Mouse (Mus musculus) neural tube, embryonic 13.5 days (tissue): ENCODE data around the gene Sall4. TPM values are rescaled to one million over a fixed set of nuclear protein-coding genes. Genes with fewer than 3 reads are reported as not detected.

ENCODE experiments used
- ATAC-seq: fragments of 200-750 bp; cut with Nextera tagmentation; 2 replicates; pipeline ENCODE4 v1.8.0; 2017; ENCODE audit warnings: low read depth, mild to moderate bottlenecking, moderate TSS enrichment, moderate library complexity
- H3K27ac ChIP-seq: fragments of 300-500 bp; sonication (generic); replicated peaks from 2 replicates; pipeline ENCODE4 v1.5.1; 2015; ENCODE audit warnings: moderate library complexity, mild to moderate bottlenecking, inconsistent platforms
- H3K27me3 ChIP-seq: fragments of 300-500 bp; sonication (generic); 2 replicates; pipeline ENCODE4 v1.6.1; 2015; ENCODE audit warnings: mild to moderate bottlenecking, inconsistent platforms
- H3K36me3 ChIP-seq: fragments of 300-500 bp; sonication (generic); 2 replicates; pipeline ENCODE4 v1.6.1; 2015; ENCODE audit warnings: mild to moderate bottlenecking, inconsistent platforms
- H3K4me1 ChIP-seq: fragments of 300-500 bp; sonication (generic); replicated peaks from 2 replicates; pipeline ENCODE4 v1.6.1; 2015; ENCODE audit warnings: inconsistent platforms
- H3K4me2 ChIP-seq: fragments of 300-500 bp; sonication (generic); 2 replicates; pipeline ENCODE4 v1.6.1; 2015; ENCODE audit warnings: inconsistent platforms, mild to moderate bottlenecking, moderate library complexity
- H3K4me3 ChIP-seq: fragments of 300-500 bp; sonication (generic); 2 replicates; pipeline ENCODE4 v1.5.1; 2015; ENCODE audit warnings: mild to moderate bottlenecking, inconsistent platforms
- H3K9ac ChIP-seq: fragments of 300-500 bp; sonication (generic); 2 replicates; pipeline ENCODE4 v1.6.1; 2015; ENCODE audit warnings: moderate library complexity, mild to moderate bottlenecking, inconsistent platforms
- H3K9me3 ChIP-seq: fragments of 300-500 bp; sonication (generic); 2 replicates; pipeline ENCODE4 v1.6.1; 2016; ENCODE audit warnings: inconsistent platforms
- WGBS: fragments of 180-500 bp; shearing (Covaris S2); methylation state at CpG from one replicate; pipeline ENCODE4 v1.1.7; 2015; 5-methylcytosine and 5-hydroxymethylcytosine counted together
- polyA plus RNA-seq: library from polyadenylated mRNA; unstranded; fragments of >200 nt; fragmentation: Nextera tagmentation; extraction: Ambion mirVana; gene quantifications from 2 replicates; pipeline ENCODE4 v1.2.1, GENCODE M21; 2015

The Sall4 gene
- polyA plus RNA-seq, result 0.81 and 3.1 TPM in 2 replicates

DNA sequence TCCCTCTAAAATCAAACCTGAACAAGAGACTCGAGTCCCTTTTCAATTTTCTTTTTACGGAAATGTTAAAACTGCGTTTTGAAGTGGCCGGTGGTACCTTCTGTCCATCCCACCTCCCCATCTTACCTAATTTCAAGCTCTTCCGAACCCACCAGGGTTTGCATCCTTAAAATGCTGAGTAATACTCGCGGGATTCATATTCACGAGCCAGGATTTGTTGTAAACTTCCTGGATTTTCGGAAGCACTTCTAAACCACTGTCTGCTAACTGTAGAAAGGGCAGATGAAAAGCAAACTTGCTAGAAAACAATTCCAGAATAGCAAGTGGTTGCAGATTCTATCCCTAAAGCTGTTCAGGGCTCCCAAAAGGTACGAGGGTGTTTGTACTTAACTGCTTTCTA is at the start of gene Sall4:
Gene Sall4, minus strand, starts transcription at position 362 of the 400 bp plus-strand sequence.
- peak within 1 kb of the TSS; percentile 93 for H3K4me2 ChIP-seq
- 0 out of 2 replicates have a peak within 1 kb of the TSS, but pooled peaks have one; percentile 42 for H3K27ac ChIP-seq
- peak within 1 kb of the TSS; percentile 72 for H3K9ac ChIP-seq
- H3K4me1 ChIP-seq, result peaks cover 41% of the 10 kb centered on the region
- 15% methylated on average over 10 of the region's 10 CpGs for WGBS
- H3K36me3 ChIP-seq, result no peaks in the 10 kb centered on the region
- peak within 1 kb of the TSS; percentile 52 for H3K4me3 ChIP-seq
- peaks cover 62% of the 10 kb centered on the region for H3K27me3 ChIP-seq
- no peaks in the 10 kb centered on the region for H3K9me3 ChIP-seq
- no peak for ATAC-seq

DNA sequence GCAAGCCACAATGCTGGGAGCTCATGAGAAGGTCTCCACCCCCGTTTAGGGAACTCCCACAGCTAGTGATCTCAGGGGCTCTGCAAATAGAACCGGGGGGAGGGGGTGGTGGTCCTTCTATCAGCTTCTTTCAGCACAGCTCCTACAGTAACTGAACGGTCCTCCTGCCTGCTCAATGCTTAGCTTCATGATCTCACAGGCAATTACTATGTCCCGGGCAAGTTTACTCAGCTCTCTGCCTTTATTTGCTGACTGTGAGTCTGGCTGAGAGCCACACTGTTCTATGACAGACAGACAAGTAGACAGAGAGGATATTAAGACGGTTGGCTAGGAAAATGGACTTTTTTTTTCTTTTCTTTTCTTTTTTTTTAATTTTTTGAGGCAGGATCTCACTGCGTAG is 45.5 kb upstream of the Sall4 start:
- H3K4me3 ChIP-seq, result no peak overlapping the region
- no peak for ATAC-seq
- no peak overlapping the region for H3K4me2 ChIP-seq
- H3K4me1 ChIP-seq, result peaks cover 13% of the 10 kb centered on the region
- H3K27ac ChIP-seq, result no peak overlapping the region
- 0 out of 2 replicates have a peak, but pooled peaks cover under 1% of the 10 kb centered on the region for H3K27me3 ChIP-seq
- H3K9ac ChIP-seq, result no peak overlapping the region
- no peaks in the 10 kb centered on the region for H3K36me3 ChIP-seq
- 39% methylated on average over 6 of the region's 6 CpGs for WGBS
- H3K9me3 ChIP-seq, result no peaks in the 10 kb centered on the region

DNA sequence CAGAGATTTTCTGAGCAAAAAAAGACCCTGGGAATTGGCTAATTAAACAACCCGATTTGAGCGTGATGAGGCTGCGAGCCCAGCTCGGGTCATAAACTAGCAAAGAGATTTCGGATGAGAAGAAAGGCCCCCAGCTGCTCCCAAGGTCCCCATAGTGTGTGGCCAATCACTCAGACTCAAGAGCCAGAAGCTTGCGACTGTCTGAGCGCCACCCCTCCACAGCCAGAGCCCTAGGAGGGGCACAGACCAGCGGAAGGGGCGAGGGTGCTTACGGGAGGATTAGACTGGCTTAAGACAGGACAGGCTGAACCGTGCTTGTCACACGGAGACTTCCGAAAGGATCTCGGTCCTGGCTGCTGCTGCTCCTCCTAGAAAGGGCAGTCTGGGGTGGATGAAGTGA is 42.2 kb upstream of the Sall4 start:
- H3K27ac ChIP-seq, result peak overlapping the region; percentile 4; the same call in 1 of the 2 replicates
- no peak overlapping the region; the same call in 1 of the 2 replicates for H3K4me3 ChIP-seq
- peak overlapping the region; percentile 17 for H3K9ac ChIP-seq
- H3K9me3 ChIP-seq, result no peaks in the 10 kb centered on the region
- H3K27me3 ChIP-seq, result peaks cover 20% of the 10 kb centered on the region
- no peaks in the 10 kb centered on the region for H3K36me3 ChIP-seq
- H3K4me2 ChIP-seq, result peak overlapping the region; percentile 36
- ATAC-seq, result 0 out of 2 replicates have a peak, but pooled peaks have one; percentile 50
- H3K4me1 ChIP-seq, result peaks cover 26% of the 10 kb centered on the region
- WGBS, result 2% methylated on average over 14 of the region's 14 CpGs

DNA sequence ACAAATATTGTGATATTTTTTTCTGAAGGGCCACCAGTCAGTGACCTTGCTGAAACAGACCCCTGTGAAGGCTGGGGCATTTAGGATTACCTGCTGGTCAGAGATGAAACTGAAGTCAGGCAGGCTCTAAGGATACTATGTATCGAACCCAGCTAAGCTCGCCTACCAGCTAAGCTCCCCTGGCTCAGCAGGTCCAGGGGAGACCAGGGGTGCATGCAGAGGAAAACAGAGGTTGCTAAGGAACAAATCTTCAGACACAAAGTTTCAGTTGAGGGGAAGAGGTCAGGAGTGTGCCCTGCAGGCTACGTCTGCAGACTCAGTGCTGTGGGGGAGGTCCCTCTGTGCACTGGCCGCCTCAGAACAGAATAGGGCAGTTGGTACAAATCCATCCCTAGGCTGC is 39.9 kb upstream of the Sall4 start:
- Histone ChIP-seq H3K27ac (no peak overlapping the region), H3K36me3 (no peaks in the 10 kb centered on the region), H3K4me1 (peaks cover 26% of the 10 kb centered on the region), H3K9ac (no peak overlapping the region), H3K4me3 (no peak overlapping the region), H3K4me2 (no peak overlapping the region), H3K9me3 (no peaks in the 10 kb centered on the region), H3K27me3 (peaks cover 22% of the 10 kb centered on the region)
- WGBS, result 20% methylated on average over 4 of the region's 4 CpGs
- no peak for ATAC-seq

DNA sequence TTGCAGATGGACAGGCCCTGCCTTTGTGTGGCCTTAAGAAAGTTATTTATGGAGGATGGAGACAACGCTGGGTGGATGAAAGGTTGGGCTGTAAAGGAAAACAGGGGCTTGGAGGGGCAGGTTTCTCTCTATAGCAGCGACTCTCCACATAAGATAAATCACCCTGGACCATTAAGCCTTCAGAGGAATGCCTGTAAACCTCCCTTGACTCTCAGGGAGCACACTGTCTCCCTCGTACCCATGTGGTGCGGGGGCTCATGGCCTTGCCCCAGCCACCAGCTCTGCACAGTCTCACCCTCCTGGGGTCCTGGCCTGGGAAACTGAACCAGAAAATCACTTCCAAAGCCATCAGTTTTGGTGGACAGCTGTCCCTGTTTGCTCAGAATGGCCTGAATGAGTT is 36.1 kb upstream of the Sall4 start:
- Histone ChIP-seq H3K4me2 (no peak overlapping the region), H3K9me3 (no peaks in the 10 kb centered on the region), H3K4me3 (no peak overlapping the region), H3K27me3 (peaks cover 25% of the 10 kb centered on the region), H3K36me3 (no peaks in the 10 kb centered on the region), H3K4me1 (peaks cover 13% of the 10 kb centered on the region; the same call in 1 of the 2 replicates), H3K9ac (0 out of 2 replicates have a peak overlapping the region, but pooled peaks have one; percentile 26), H3K27ac (no peak overlapping the region)
- WGBS, result 15% methylated on average over 4 of the region's 4 CpGs
- ATAC-seq, result no peak

DNA sequence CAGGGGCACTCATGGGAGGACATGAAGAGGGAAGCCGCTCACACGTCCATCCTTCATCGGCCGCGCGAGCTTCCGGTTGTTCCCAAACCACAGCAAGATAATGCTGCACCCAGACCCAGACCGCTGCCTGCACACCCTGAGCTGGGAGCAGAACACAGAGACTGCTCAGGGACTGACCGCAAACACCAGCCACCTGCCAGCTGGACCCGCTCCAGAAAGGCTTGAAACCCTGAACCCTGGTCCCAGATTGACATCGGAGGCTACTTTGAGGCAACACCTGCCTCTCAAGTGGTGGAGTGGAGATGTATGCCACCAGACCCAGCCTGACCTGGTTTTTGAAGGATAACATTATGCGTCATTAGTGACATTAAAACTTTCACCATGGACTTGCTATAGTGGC is 31.6 kb upstream of the Sall4 start:
- H3K4me1 ChIP-seq, result no peaks in the 10 kb centered on the region
- H3K27ac ChIP-seq, result no peak overlapping the region
- no peak overlapping the region for H3K4me3 ChIP-seq
- no peak overlapping the region for H3K9ac ChIP-seq
- peaks cover 3% of the 10 kb centered on the region; the same call in 1 of the 2 replicates for H3K27me3 ChIP-seq
- H3K4me2 ChIP-seq, result no peak overlapping the region
- no peaks in the 10 kb centered on the region for H3K9me3 ChIP-seq
- no peak for ATAC-seq
- WGBS, result 86% methylated on average over 12 of the region's 12 CpGs
- no peaks in the 10 kb centered on the region for H3K36me3 ChIP-seq

DNA sequence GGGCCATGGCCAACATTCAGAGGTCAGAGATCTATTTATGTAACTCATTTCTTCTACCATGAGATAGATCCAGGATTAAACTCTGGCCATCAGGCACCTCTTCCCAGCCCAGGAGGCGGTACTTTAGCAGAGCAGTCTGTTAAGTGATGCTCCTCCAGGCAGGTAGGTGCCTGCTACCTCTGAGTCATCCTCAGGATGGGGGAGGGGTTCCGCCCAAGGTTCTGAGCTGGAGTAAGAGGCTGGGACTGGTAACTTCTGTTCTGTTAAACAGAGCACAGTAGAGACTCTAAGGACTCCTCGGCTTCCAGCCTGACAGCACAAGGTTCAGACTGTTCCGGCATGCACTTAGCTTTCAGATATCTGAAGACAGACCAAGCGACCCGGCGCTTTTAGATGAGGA is 31.2 kb upstream of the Sall4 start:
- no peak overlapping the region for H3K4me3 ChIP-seq
- H3K4me1 ChIP-seq, result no peaks in the 10 kb centered on the region
- no peaks in the 10 kb centered on the region for H3K9me3 ChIP-seq
- ATAC-seq, result no peak
- no peak overlapping the region for H3K4me2 ChIP-seq
- 90% methylated on average over 7 of the region's 7 CpGs for WGBS
- H3K27ac ChIP-seq, result no peak overlapping the region
- H3K36me3 ChIP-seq, result no peaks in the 10 kb centered on the region
- peaks cover 3% of the 10 kb centered on the region; the same call in 1 of the 2 replicates for H3K27me3 ChIP-seq
- H3K9ac ChIP-seq, result no peak overlapping the region

DNA sequence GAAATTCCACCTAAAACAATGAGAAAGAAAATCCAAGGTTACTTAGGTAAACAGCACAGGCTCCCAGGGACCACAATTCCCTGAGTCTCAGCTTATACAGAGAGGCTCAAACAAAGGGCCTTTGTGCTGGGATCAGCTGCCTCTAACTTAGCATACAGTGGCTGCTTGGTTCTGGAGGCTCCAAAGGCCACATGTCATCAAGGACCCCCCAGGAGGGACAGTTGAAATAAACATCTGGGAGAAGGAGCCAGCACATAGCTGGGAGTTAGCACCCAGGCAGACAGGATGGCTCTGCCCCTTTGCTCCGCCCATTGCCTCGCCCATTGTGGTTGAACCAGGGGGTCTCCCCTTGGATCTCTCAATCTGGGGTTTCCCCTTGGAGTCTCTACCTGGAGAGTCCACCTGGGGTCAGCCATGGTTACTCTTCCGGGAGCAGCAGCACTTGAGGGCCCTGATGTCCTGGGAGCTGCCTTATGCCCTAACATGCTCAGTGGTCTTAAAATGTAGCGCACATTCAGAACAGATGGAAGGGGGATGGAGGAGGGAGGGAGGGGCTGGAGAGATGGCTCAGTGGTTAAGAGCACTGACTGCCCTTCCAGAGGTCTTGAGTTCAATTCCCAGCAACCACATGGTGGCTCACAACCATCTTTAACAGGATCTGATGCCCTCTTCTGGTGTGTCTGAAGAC is 23.5 kb upstream of the Sall4 start:
- 54% methylated on average over 4 of the region's 4 CpGs for WGBS
- Histone ChIP-seq H3K4me1 (no peaks in the 10 kb centered on the region), H3K27me3 (no peaks in the 10 kb centered on the region), H3K9ac (no peak overlapping the region), H3K4me3 (no peak overlapping the region), H3K36me3 (no peaks in the 10 kb centered on the region), H3K27ac (no peak overlapping the region), H3K4me2 (no peak overlapping the region), H3K9me3 (no peaks in the 10 kb centered on the region)
- ATAC-seq, result no peak; the same call in 1 of the 2 replicates

DNA sequence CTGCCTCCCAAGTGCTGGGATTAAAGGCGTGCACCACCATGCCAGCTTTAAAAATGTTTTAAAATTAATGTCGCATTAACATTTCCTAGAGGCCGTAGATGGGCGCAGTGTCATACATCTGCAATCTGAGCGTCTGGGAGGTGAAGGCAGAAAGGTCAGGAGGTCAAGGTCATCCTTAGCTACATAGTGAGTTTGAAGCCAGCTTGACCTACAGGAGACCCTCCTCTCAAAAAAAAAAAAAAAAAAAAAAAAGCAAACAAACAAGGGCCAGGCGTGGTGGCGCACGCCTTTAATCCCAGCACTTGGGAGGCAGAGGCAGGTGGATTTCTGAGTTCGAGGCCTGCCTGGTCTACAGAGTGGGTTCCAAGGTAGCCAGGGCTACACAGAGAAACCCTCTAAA is 18.4 kb upstream of the Sall4 start:
- H3K9ac ChIP-seq, result no peak overlapping the region
- H3K4me1 ChIP-seq, result 0 out of 2 replicates have a peak, but pooled peaks cover 6% of the 10 kb centered on the region
- H3K9me3 ChIP-seq, result no peaks in the 10 kb centered on the region
- H3K4me3 ChIP-seq, result no peak overlapping the region
- no peaks in the 10 kb centered on the region for H3K27me3 ChIP-seq
- 94% methylated on average over 9 of the region's 9 CpGs for WGBS
- no peak overlapping the region for H3K4me2 ChIP-seq
- H3K36me3 ChIP-seq, result no peaks in the 10 kb centered on the region
- no peak for ATAC-seq
- H3K27ac ChIP-seq, result no peak overlapping the region

DNA sequence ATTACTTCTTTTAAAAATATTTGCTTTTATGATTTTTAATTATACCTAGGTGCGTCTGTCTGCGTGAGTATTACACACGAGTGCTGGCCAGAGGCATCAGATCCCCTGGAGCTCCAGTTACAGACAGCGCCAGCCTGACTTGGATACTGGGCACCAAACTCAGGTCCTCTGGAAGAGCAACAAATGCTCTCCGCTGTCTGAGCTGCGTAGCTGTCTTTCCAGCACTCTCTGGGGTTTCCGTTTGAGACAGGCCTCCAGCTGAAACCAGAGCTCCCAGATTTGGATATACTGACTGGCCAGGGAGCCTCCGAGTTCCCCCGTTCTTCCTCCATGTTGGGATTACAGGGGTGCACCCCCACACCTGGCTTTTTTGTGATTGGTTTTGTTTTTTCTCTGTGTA is 12.9 kb upstream of the Sall4 start:
- Histone ChIP-seq H3K36me3 (no peaks in the 10 kb centered on the region), H3K4me3 (no peak overlapping the region), H3K9me3 (no peaks in the 10 kb centered on the region), H3K4me2 (no peak overlapping the region), H3K27me3 (no peaks in the 10 kb centered on the region), H3K27ac (peak overlapping the region; percentile 33; the same call in 1 of the 2 replicates), H3K4me1 (peaks cover 17% of the 10 kb centered on the region), H3K9ac (no peak overlapping the region)
- WGBS, result 35% methylated on average over 9 of the region's 9 CpGs
- no peak for ATAC-seq

DNA sequence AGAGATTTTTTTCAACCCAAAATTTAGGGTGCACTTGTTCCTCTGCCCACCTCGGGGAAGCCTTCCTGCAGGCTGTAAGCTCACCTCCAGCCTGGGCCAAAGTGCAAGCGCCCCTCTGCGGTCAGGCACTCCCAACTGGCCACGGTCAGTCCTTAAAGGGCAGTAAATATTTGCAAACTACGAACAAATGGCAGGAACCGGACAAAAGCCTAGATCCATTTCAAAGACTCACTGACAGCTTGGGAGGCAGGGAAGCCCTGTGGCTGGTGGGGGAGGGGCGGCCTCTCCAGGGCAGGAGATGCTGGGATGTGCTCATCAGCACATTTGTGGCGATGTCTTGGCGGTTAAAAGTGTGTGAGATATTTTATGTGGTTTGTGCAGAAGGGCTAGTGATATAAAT is 12.3 kb upstream of the Sall4 start:
- H3K4me2 ChIP-seq, result no peak overlapping the region
- WGBS, result 5% methylated on average over 9 of the region's 9 CpGs

DNA sequence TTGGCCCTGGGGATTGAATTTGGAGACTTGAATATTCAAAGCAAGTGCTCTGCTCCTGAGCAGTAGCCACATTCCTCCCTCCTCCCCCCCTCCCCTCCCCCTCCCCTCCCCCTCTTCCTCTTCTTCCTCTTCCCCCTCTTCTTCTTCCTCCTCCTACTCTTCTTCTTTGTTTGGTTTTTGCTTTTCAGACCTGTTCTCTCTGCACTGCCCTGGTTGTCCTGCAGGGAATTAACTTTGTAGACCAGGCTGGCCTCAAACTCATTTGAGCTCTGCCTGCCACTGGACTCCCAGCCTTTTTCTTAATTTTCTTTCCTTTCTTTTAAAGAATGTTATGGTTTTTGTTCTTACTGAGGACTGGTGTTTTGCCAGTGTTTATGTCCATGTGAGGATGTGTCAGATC is 9.7 kb upstream of the Sall4 start:
- Histone ChIP-seq H3K27me3 (no peaks in the 10 kb centered on the region), H3K4me2 (no peak overlapping the region), H3K4me1 (peaks cover 13% of the 10 kb centered on the region), H3K36me3 (no peaks in the 10 kb centered on the region), H3K27ac (no peak overlapping the region), H3K4me3 (no peak overlapping the region), H3K9me3 (no peaks in the 10 kb centered on the region), H3K9ac (no peak overlapping the region)
- ATAC-seq, result no peak

More for the DNA sequence above, 12.3 kb upstream of the Sall4 start:
- Histone ChIP-seq H3K36me3 (no peaks in the 10 kb centered on the region), H3K4me1 (peaks cover 17% of the 10 kb centered on the region), H3K27me3 (no peaks in the 10 kb centered on the region), H3K9ac (no peak overlapping the region), H3K9me3 (no peaks in the 10 kb centered on the region), H3K4me3 (no peak overlapping the region), H3K27ac (peak overlapping the region; percentile 33; the same call in 1 of the 2 replicates)
- ATAC-seq, result peak; percentile 53; the same call in 1 of the 2 replicates

DNA sequence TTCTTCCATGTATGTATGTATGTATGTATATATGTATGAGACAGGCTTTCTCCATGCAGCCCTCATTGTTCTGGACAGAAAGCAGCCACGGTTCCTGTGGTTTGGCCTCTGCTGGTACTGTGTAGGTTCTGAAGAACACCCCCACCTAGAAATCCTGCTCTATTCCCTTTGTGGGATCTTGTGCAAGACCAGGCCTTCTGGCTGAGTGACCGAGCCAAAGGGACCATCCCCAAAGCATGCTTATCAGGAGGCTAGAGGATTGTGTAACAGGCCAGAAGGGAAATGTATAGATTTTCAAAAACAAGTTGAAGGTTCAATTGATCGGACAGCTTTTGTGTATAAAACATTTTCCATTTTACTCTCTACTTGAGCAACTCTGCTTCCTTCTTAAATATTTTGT is 8.5 kb upstream of the Sall4 start:
- 90% methylated on average over 3 of the region's 3 CpGs for WGBS
- no peaks in the 10 kb centered on the region for H3K36me3 ChIP-seq
- peaks cover 11% of the 10 kb centered on the region for H3K4me1 ChIP-seq
- H3K4me3 ChIP-seq, result no peak overlapping the region
- no peak overlapping the region for H3K27ac ChIP-seq
- no peak overlapping the region for H3K9ac ChIP-seq
- ATAC-seq, result no peak
- no peaks in the 10 kb centered on the region for H3K9me3 ChIP-seq
- H3K4me2 ChIP-seq, result no peak overlapping the region
- H3K27me3 ChIP-seq, result no peaks in the 10 kb centered on the region
